Mouse (Mus musculus) brain, embryonic 14.5 days (tissue): ENCODE results near the gene 3830417A13Rik.

Experiments used
- CTCF ChIP-seq: fragments of 200-500 bp; IDR thresholded peaks from 2 replicates; pipeline ENCODE4 v1.5.1; 2012; ENCODE audit warnings: inconsistent platforms, mild to moderate bottlenecking, moderate library complexity, borderline replicate concordance; ENCODE audit not compliant: insufficient read depth, insufficient read length; ENCODE audit errors: extremely low read depth
- POLR2A ChIP-seq: fragments of 200-500 bp; IDR thresholded peaks from 2 replicates; pipeline ENCODE4 v1.6.1; 2012; ENCODE audit warnings: mild to moderate bottlenecking, inconsistent platforms, borderline replicate concordance; ENCODE audit not compliant: poor library complexity, insufficient read depth, insufficient read length, severe bottlenecking; ENCODE audit errors: extremely low read depth

DNA sequence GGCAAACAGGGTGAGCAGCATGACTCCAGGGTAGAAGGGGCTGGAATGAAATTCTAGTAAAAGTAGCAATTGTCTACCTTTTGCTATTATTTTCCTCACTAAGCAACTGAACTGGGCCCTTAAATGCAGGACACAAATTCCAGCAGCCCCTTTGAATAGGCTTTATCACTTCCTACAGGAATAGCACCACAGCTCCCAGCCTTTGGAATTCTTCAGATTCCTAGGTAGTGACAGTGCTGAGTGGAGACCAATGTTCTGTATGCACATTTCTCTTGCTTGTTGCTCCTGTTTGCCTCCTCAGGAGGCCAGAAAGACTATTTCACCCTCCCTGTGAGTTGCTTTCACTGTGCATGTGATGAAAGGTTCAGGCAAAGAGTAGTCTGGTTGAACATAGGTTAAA lies 7.9 kb downstream of the 3830417A13Rik start:
- no peak for TF ChIP-seq CTCF
- TF ChIP-seq POLR2A = no peak
